8 mouse cellular contexts compared by ENCODE assay signal in the genomic region with DNA sequence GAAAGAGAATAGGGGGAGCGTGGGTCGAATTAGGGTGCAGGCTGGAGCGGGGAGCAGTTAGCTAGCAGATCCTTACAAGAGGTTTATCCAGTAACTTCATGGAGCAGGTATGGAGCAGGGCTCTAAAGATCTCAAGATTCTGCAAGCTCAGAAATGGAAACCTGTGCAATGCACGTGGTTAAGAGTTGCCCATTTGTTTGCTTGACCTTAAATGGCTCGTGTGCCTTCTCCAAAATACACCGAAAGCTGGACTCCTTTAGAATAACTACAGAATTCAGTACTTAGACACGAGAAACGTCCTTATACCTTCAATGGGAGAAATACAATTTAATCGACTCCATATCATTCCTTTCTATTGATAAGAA. TPM values are rescaled to one million over a fixed set of nuclear protein-coding genes. Genes with fewer than 3 reads are reported as not detected.
A peak's percentile ranks its signal among the peaks of the same experiment; 100 is the strongest.
DNase-seq lines count a peak whose midpoint lies in the region; ATAC-seq and TF ChIP-seq lines count a peak whose summit lies in the region.

No protein-coding gene starts in this region.

- peak overlapping the region; percentile 91 for H3ac ChIP-seq in C2C12 (ENCODE audit: control insufficient read depth, insufficient read length, low read depth)

- peak overlapping the region; percentile 77 for H3K4me3 ChIP-seq in heart, embryonic 10.5 days
- H3K4me3 ChIP-seq in C2C12 (ENCODE audit: insufficient read depth, poor library complexity, severe bottlenecking), result peak overlapping the region; percentile 63
- H3K4me3 ChIP-seq in forebrain, embryonic 15.5 days, result peak overlapping the region; percentile 69
- H3K4me3 ChIP-seq in liver, embryonic 15.5 days (replicated peaks), result peak overlapping the region; percentile 72

- H3K4me2 ChIP-seq in forebrain, embryonic 15.5 days (replicated peaks), result peak overlapping the region; percentile 60
- H3K4me2 ChIP-seq in liver, embryonic 15.5 days, result peak overlapping the region; percentile 87

- peaks cover 37% of the 10 kb centered on the region for H3K79me3 ChIP-seq in C2C12 (ENCODE audit: low read depth)

- ATAC-seq in forebrain, embryonic 15.5 days (replicated peaks), result no peak
- no peak for ATAC-seq in liver, embryonic 15.5 days (ENCODE audit: insufficient read depth)
- ATAC-seq in CD4-positive, CD25-positive, alpha-beta regulatory T cell, adult 4 months, result no peak

- H3K4me1 ChIP-seq in heart, embryonic 10.5 days, result peaks cover 31% of the 10 kb centered on the region
- peaks cover 24% of the 10 kb centered on the region for H3K4me1 ChIP-seq in forebrain, embryonic 15.5 days
- peaks cover 28% of the 10 kb centered on the region for H3K4me1 ChIP-seq in liver, embryonic 15.5 days (replicated peaks)

- 26% methylated on average over 9 of the region's 9 CpGs for WGBS in heart, embryonic 10.5 days
- WGBS in forebrain, embryonic 15.5 days, result 11% methylated on average over 9 of the region's 9 CpGs
- 26% methylated on average over 9 of the region's 9 CpGs for WGBS in liver, embryonic 15.5 days (ENCODE audit: insufficient replicate concordance)

- H3K9ac ChIP-seq in forebrain, embryonic 15.5 days (replicated peaks), result peak overlapping the region; percentile 100
- peak overlapping the region; percentile 81; the same call in 1 of the 2 replicates for H3K9ac ChIP-seq in liver, embryonic 15.5 days

- H3K36me3 ChIP-seq in heart, embryonic 10.5 days, result no peaks in the 10 kb centered on the region
- H3K36me3 ChIP-seq in C2C12 (ENCODE audit: control insufficient read depth, insufficient read depth), result no peaks in the 10 kb centered on the region
- H3K36me3 ChIP-seq in forebrain, embryonic 15.5 days, result no peaks in the 10 kb centered on the region
- H3K36me3 ChIP-seq in liver, embryonic 15.5 days (replicated peaks), result no peaks in the 10 kb centered on the region

- no peaks in the 10 kb centered on the region for H3K9me3 ChIP-seq in heart, embryonic 10.5 days
- no peaks in the 10 kb centered on the region for H3K9me3 ChIP-seq in forebrain, embryonic 15.5 days
- H3K9me3 ChIP-seq in liver, embryonic 15.5 days (replicated peaks), result no peaks in the 10 kb centered on the region

- DNase-seq in heart, embryonic 10.5 days (ENCODE audit: low spot score), result no peak
- no peak for DNase-seq in heart, adult 8-10 months (ENCODE audit: low spot score)
- DNase-seq in adrenal gland, postnatal 14 days, result no peak
- DNase-seq in urinary bladder, postnatal 4 days (ENCODE audit: low spot score in 2 of 2), result no peak

- H3K79me2 ChIP-seq in C2C12 (ENCODE audit: control insufficient read depth, insufficient read depth), result peaks cover 37% of the 10 kb centered on the region

- no peak for TF ChIP-seq CTCF in C2C12 (IDR thresholded peaks at IDR 0.05; ENCODE audit: control insufficient read depth, insufficient read depth, insufficient read length)

- H3K27me3 ChIP-seq in heart, embryonic 10.5 days (ENCODE audit: insufficient read depth, poor library complexity, severe bottlenecking), result no peaks in the 10 kb centered on the region
- H3K27me3 ChIP-seq in C2C12 (ENCODE audit: control insufficient read depth, insufficient read depth, insufficient read length), result no peaks in the 10 kb centered on the region
- H3K27me3 ChIP-seq in forebrain, embryonic 15.5 days, result no peaks in the 10 kb centered on the region
- H3K27me3 ChIP-seq in liver, embryonic 15.5 days, result peaks cover 23% of the 10 kb centered on the region

- H3K27ac ChIP-seq in heart, embryonic 10.5 days, result peak overlapping the region; percentile 100
- peak overlapping the region; percentile 100 for H3K27ac ChIP-seq in forebrain, embryonic 15.5 days (replicated peaks)
- peak overlapping the region; percentile 96 for H3K27ac ChIP-seq in liver, embryonic 15.5 days (replicated peaks)

TF ChIP-seq in C2C12, 6 proteins besides CTCF, POLR2A, EP300 and RAD21:
- no peak for TF ChIP-seq MAX (IDR thresholded peaks at IDR 0.05)
- no peak for TF ChIP-seq MYOD1 (IDR thresholded peaks at IDR 0.05; ENCODE audit: control insufficient read depth, insufficient read length, low read depth)
- no peak for TF ChIP-seq MYOG (IDR thresholded peaks at IDR 0.05; ENCODE audit: control insufficient read depth, extremely low read depth, insufficient read length)
- no peak for TF ChIP-seq USF1 (IDR thresholded peaks at IDR 0.05; ENCODE audit: low read depth)
- TF ChIP-seq CEBPB (IDR thresholded peaks at IDR 0.05; ENCODE audit: low read depth), result no peak
- no peak for TF ChIP-seq FOSL1 (IDR thresholded peaks at IDR 0.05; ENCODE audit: insufficient read depth, low read length, poor library complexity, severe bottlenecking)
TF ChIP-seq in C2C12: peak in this region for 0.

RNA-seq across cellular contexts. Expression of a gene that starts 0.4 kb away (rescaled TPM):
- 15.1 and 15.8 TPM in 2 replicates for polyA plus RNA-seq in heart, embryonic 10.5 days (2016; fragmentation: Nextera tagmentation; extraction: Ambion mirVana)
- total RNA-seq in heart, adult 8-10 months (2022), result 10 to 100 TPM; 12.4 to 17.4 (median 16.4) TPM
- 4.2 TPM for polyA plus RNA-seq in C2C12 (2012; fragmentation: generic; extraction: Trizol)
- 125 and 126 TPM in 2 replicates for polyA plus RNA-seq in forebrain, embryonic 15.5 days (2015; fragmentation: Nextera tagmentation; extraction: Ambion mirVana)
- 6.2 TPM in 2 replicates for polyA plus RNA-seq in liver, embryonic 15.5 days (2015; fragmentation: Nextera tagmentation; extraction: Ambion mirVana)
- total RNA-seq in adrenal gland, postnatal 14 days (2021), result 18.3 and 20.2 TPM in 2 replicates
- 10 to 100 TPM; 30.0 to 36.1 TPM for polyA plus RNA-seq in CD4-positive, CD25-positive, alpha-beta regulatory T cell, adult 4 months (2017; shearing (Covaris generic))
